Mouse (Mus musculus) splenic B cell, adult 2 months (primary cell): ENCODE results near the gene Btbd9.
"Not testable (repeated sequence)": the region's sequence is repeated elsewhere in the genome, so short reads cannot be mapped to it uniquely, and the experiment has no call there.

Experiments
- DNase-seq: peaks from one replicate; pipeline ENCODE4 v3.0.0-alpha.2; 2011; ENCODE audit warnings: low read depth, low spot score
- H3K27me3 ChIP-seq: 2 replicates; pipeline ENCODE4 v1.6.1; 2012; ENCODE audit warnings: mild to moderate bottlenecking, low read length, moderate library complexity, mixed read lengths; ENCODE audit not compliant: control insufficient read depth, poor library complexity, insufficient read depth, severe bottlenecking
- H3K36me3 ChIP-seq: 2 replicates; pipeline ENCODE4 v1.6.1; 2012; ENCODE audit warnings: mild to moderate bottlenecking, low read length, moderate library complexity, mixed read lengths; ENCODE audit not compliant: control insufficient read depth, poor library complexity, insufficient read depth, severe bottlenecking

Btbd9 gene

GRCm38 (mm10) chr17:30575941-30576773 is at the start of gene Btbd9:
TSS of gene Btbd9 (minus strand) at chr17:30576488.
- Histone ChIP-seq H3K27me3 (no peaks in the 10 kb centered on the region), H3K36me3 (no peaks in the 10 kb centered on the region)
- DNase-seq = peak; percentile 96

GRCm38 (mm10) chr17:30624132-30624531 is 47.8 kb upstream of the Btbd9 start, which contains the start of gene Dnah8:
TSS of gene Dnah8 (plus strand) at chr17:30624354.
- DNase-seq, H3K36me3 ChIP-seq, H3K27me3 ChIP-seq: not testable (repeated sequence)

- Histone ChIP-seq H3K36me3 (no peaks in the 10 kb centered on the region), H3K27me3 (no peaks in the 10 kb centered on the region)
- DNase-seq = no peak
These were observed 46.9 kb upstream of the Btbd9 start for GRCm38 (mm10) chr17:30623200-30623599.

- no peaks in the 10 kb centered on the region for H3K27me3 ChIP-seq
- H3K36me3 ChIP-seq = no peaks in the 10 kb centered on the region
- peak; percentile 15 for DNase-seq
These were observed 45.2 kb upstream of the Btbd9 start for GRCm38 (mm10) chr17:30621450-30621849.

GRCm38 (mm10) chr17:30620548-30620947 is 44.3 kb upstream of the Btbd9 start:
- DNase-seq = no peak
- no peaks in the 10 kb centered on the region for H3K27me3 ChIP-seq

GRCm38 (mm10) chr17:30619153-30619552 is 42.9 kb upstream of the Btbd9 start:
- Histone ChIP-seq H3K27me3 (no peaks in the 10 kb centered on the region), H3K36me3 (no peaks in the 10 kb centered on the region)
- no peak for DNase-seq

More at GRCm38 (mm10) chr17:30620548-30620947, 44.3 kb upstream of the Btbd9 start:
- H3K36me3 ChIP-seq = no peaks in the 10 kb centered on the region

- no peaks in the 10 kb centered on the region for H3K27me3 ChIP-seq
- no peaks in the 10 kb centered on the region for H3K36me3 ChIP-seq
- DNase-seq = no peak
These were observed 42.0 kb upstream of the Btbd9 start for GRCm38 (mm10) chr17:30618136-30618891.

GRCm38 (mm10) chr17:30616203-30616602 is 39.9 kb upstream of the Btbd9 start:
- no peaks in the 10 kb centered on the region for H3K27me3 ChIP-seq
- no peak for DNase-seq
- no peaks in the 10 kb centered on the region for H3K36me3 ChIP-seq

GRCm38 (mm10) chr17:30613350-30613749 is 37.1 kb upstream of the Btbd9 start:
- Histone ChIP-seq H3K27me3 (no peaks in the 10 kb centered on the region), H3K36me3 (no peaks in the 10 kb centered on the region)
- DNase-seq = no peak

- Histone ChIP-seq H3K36me3 (no peaks in the 10 kb centered on the region), H3K27me3 (no peaks in the 10 kb centered on the region)
- peak; percentile 93 for DNase-seq
These were observed 36.0 kb upstream of the Btbd9 start for GRCm38 (mm10) chr17:30612075-30612859.

- Histone ChIP-seq H3K27me3 (no peaks in the 10 kb centered on the region), H3K36me3 (no peaks in the 10 kb centered on the region)
- no peak for DNase-seq
These were observed 35.2 kb upstream of the Btbd9 start for GRCm38 (mm10) chr17:30611221-30612074.

- Histone ChIP-seq H3K27me3 (no peaks in the 10 kb centered on the region), H3K36me3 (no peaks in the 10 kb centered on the region)
- DNase-seq = no peak
These were observed 34.5 kb upstream of the Btbd9 start for GRCm38 (mm10) chr17:30610739-30611138.

- H3K36me3 ChIP-seq = no peaks in the 10 kb centered on the region
- no peak for DNase-seq
- no peaks in the 10 kb centered on the region for H3K27me3 ChIP-seq
These were observed 33.7 kb upstream of the Btbd9 start for GRCm38 (mm10) chr17:30609980-30610307.
